Mouse (Mus musculus) MEL (cell line): ENCODE measurements around the gene Rbm33.

ENCODE experiments used
- CTCF ChIP-seq, 3 experiments: IDR thresholded peaks in 2 of 3; conservative IDR thresholded peaks in 1 of 3; 2 replicates each; pipeline ENCODE4 v1.5.1; 2011 to 2012; ENCODE audit warnings: low read length in 3 of 3, low read depth in 2 of 3, mild to moderate bottlenecking in 2 of 3, improper control_type of control experiment in 1 of 3, inconsistent platforms in 1 of 3, mixed read lengths in 1 of 3, moderate library complexity in 1 of 3; ENCODE audit not compliant: control insufficient read depth in 1 of 3, insufficient read depth in 1 of 3, poor library complexity in 1 of 3, severe bottlenecking in 1 of 3
- E2F4 ChIP-seq: IDR thresholded peaks from 2 replicates; pipeline ENCODE4 v1.6.1; 2011; ENCODE audit warnings: low read depth, low read length, improper control_type of control experiment, borderline replicate concordance
- GATA1 ChIP-seq: IDR thresholded peaks from 2 replicates; pipeline ENCODE4 v1.6.1; 2011; ENCODE audit warnings: low read depth, low read length, improper control_type of control experiment
- MAX ChIP-seq: IDR thresholded peaks from 2 replicates; pipeline ENCODE4 v1.6.1; 2011; ENCODE audit warnings: low read length, improper control_type of control experiment
- NRF1 ChIP-seq: IDR thresholded peaks from 2 replicates; pipeline ENCODE4 v1.6.1; 2014; ENCODE audit warnings: low read depth, mild to moderate bottlenecking, inconsistent platforms, low read length, improper control_type of control experiment, moderate library complexity; ENCODE audit not compliant: poor library complexity, insufficient read depth, severe bottlenecking
- POLR2A ChIP-seq, 2 experiments: IDR thresholded peaks; 2 replicates each; pipeline ENCODE4 v1.6.1; 2011 to 2012; ENCODE audit warnings: low read length in 2 of 2, mild to moderate bottlenecking in 2 of 2, control low read depth in 1 of 2, improper control_type of control experiment in 1 of 2, low read depth in 1 of 2, moderate library complexity in 1 of 2; ENCODE audit not compliant: control insufficient read depth in 1 of 2, insufficient read depth in 1 of 2, poor library complexity in 1 of 2
- RAD21 ChIP-seq: IDR thresholded peaks from 2 replicates; pipeline ENCODE4 v1.6.1; 2011; ENCODE audit warnings: mild to moderate bottlenecking, low read depth, low read length, improper control_type of control experiment
- UBTF ChIP-seq: IDR thresholded peaks from 2 replicates; pipeline ENCODE4 v1.6.1; 2012; ENCODE audit warnings: low read depth, mild to moderate bottlenecking, inconsistent platforms, low read length, improper control_type of control experiment, moderate library complexity, borderline replicate concordance; ENCODE audit not compliant: insufficient read depth
- ZC3H11A ChIP-seq: IDR thresholded peaks from 2 replicates; pipeline ENCODE4 v1.6.1; 2012; ENCODE audit warnings: low read depth, mild to moderate bottlenecking, inconsistent platforms, low read length, improper control_type of control experiment
- ZNF384 ChIP-seq: IDR thresholded peaks from 2 replicates; pipeline ENCODE4 v1.6.1; 2012; ENCODE audit warnings: low read depth, mild to moderate bottlenecking, inconsistent platforms, low read length, improper control_type of control experiment

- TF ChIP-seq GATA1 (no peak), MAX (no peak), RAD21 (no peak), NRF1 (no peak), ZC3H11A (no peak), CTCF (IDR thresholded peaks at IDR 0.05 in 2 of 3, conservative IDR thresholded peaks at IDR 0.05 in 1 of 3; ENCODE audit: control insufficient read depth in 1 of 3, insufficient read depth in 1 of 3, low read depth in 2 of 3, low read length in 3 of 3, poor library complexity in 1 of 3, severe bottlenecking in 1 of 3) (no peak), POLR2A (IDR thresholded peaks at IDR 0.05; ENCODE audit: control insufficient read depth in 1 of 2, insufficient read depth in 1 of 2, low read depth in 1 of 2, low read length in 2 of 2, poor library complexity in 1 of 2) (no peak), UBTF (no peak), ZNF384 (no peak), E2F4 (no peak)
Measured at GRCm38 (mm10) chr5:28299346-28299745, 17.6 kb upstream of the Rbm33 start.
